Mouse (Mus musculus) hindbrain, embryonic 14.5 days (tissue): ENCODE measurements around the gene Dnajb8. TPM values are rescaled to one million over a fixed set of nuclear protein-coding genes. Genes with fewer than 3 reads are reported as not detected.

ENCODE experiments used
- ATAC-seq: fragments of 200-750 bp; cut with Nextera tagmentation; 2 replicates; pipeline ENCODE4 v1.8.0; 2017; ENCODE audit warnings: moderate number of reproducible peaks, mild to moderate bottlenecking, moderate TSS enrichment, moderate library complexity; ENCODE audit not compliant: low FRiP score
- DNase-seq: peaks from one replicate; pipeline ENCODE4 v3.0.0-alpha.2; 2015; ENCODE audit warnings: low spot score
- H3K27ac ChIP-seq: fragments of 300-500 bp; sonication (generic); 2 replicates; pipeline ENCODE4 v1.5.1; 2014; ENCODE audit warnings: mild to moderate bottlenecking, moderate library complexity
- H3K27me3 ChIP-seq: fragments of 300-500 bp; sonication (generic); 2 replicates; pipeline ENCODE4 v1.6.1; 2014; ENCODE audit warnings: mild to moderate bottlenecking, low read length, mixed read lengths; ENCODE audit not compliant: control insufficient read depth, insufficient read depth
- H3K36me3 ChIP-seq: fragments of 300-500 bp; sonication (generic); replicated peaks from 2 replicates; pipeline ENCODE4 v1.6.1; 2014; ENCODE audit not compliant: control insufficient read depth, insufficient read depth
- H3K4me1 ChIP-seq: fragments of 300-500 bp; sonication (generic); replicated peaks from 2 replicates; pipeline ENCODE4 v1.6.1; 2014; ENCODE audit warnings: antibody characterized with exemption, low read length, mixed read lengths; ENCODE audit not compliant: control insufficient read depth, insufficient read depth
- H3K4me2 ChIP-seq: fragments of 300-500 bp; sonication (generic); replicated peaks from 2 replicates; pipeline ENCODE4 v1.6.1; 2014; ENCODE audit warnings: mild to moderate bottlenecking, moderate library complexity
- H3K4me3 ChIP-seq: fragments of 300-500 bp; sonication (generic); replicated peaks from 2 replicates; pipeline ENCODE4 v1.5.1; 2014; ENCODE audit warnings: mild to moderate bottlenecking, low read length
- H3K9ac ChIP-seq: fragments of 300-500 bp; sonication (generic); 2 replicates; pipeline ENCODE4 v1.6.1; 2014
- H3K9me3 ChIP-seq: fragments of 300-500 bp; sonication (generic); 2 replicates; pipeline ENCODE4 v1.6.1; 2016; ENCODE audit warnings: low read length; ENCODE audit not compliant: control insufficient read depth
- WGBS: fragments of 180-500 bp; shearing (Covaris S2); extraction: QIAGEN DNeasy Blood & Tissue Kit; methylation state at CpG from one replicate; pipeline ENCODE4 v1.1.7; 2014; 5-methylcytosine and 5-hydroxymethylcytosine counted together
- polyA plus RNA-seq: library from polyadenylated mRNA; unstranded; fragments of >200 nt; fragmentation: Nextera tagmentation; extraction: Ambion mirVana; gene quantifications from 2 replicates; pipeline ENCODE4 v1.2.1, GENCODE M21; 2014

Gene Dnajb8
- polyA plus RNA-seq, 1 experiment from 2014 or later = not detected

DNA sequence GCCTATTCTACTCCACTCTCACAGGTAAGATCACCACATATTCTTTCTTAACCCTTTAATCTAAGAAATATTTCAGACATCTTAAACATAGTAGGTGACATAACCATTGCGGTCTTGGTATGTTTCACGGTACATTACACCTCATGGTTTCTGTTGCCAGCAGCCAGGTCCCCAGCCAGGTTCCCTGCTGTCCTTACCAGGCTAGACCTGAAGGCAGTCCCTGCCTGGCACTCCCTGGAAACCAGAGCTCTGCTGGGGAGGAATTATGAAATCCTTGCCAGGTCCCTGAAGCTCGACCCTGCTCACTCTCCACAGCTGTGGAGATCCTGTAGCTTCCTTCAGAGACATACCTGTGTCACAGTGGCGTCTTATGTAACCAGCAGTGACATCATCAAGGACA lies 5.9 kb upstream of the Dnajb8 start:
- DNase-seq = no peak

DNA sequence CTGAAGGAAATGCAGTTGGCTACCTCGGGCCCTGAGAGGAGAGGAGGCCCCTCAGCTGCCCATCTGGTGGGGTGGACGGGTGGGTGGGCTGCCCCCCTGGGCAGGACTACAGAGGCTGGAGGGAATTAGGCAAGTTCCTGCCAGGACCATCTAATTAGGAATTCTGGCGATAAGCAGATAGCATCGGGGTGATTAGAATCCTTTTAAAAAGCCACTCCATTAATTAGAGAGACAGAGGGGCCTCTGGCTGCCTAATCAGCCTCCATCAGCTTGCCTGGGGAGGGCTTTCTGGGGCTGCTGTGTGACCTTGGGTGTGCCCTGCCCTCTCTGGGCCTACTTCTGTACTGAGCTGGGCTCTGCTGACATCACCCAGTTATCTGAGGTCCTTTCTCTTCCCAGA lies 3.0 kb upstream of the Dnajb8 start:
- ATAC-seq (no peak), DNase-seq (no peak)
- Histone ChIP-seq H3K27me3 (no peaks in the 10 kb centered on the region), H3K9ac (no peak overlapping the region), H3K4me1 (no peaks in the 10 kb centered on the region), H3K9me3 (no peaks in the 10 kb centered on the region), H3K4me2 (no peak overlapping the region), H3K27ac (no peak overlapping the region), H3K36me3 (no peaks in the 10 kb centered on the region), H3K4me3 (no peak overlapping the region)
- 28% methylated on average over 4 of the region's 4 CpGs for WGBS

More for the DNA sequence above, 5.9 kb upstream of the Dnajb8 start:
- Histone ChIP-seq H3K9ac (no peak overlapping the region), H3K36me3 (no peaks in the 10 kb centered on the region), H3K9me3 (no peaks in the 10 kb centered on the region), H3K4me1 (no peaks in the 10 kb centered on the region), H3K27me3 (no peaks in the 10 kb centered on the region), H3K4me2 (no peak overlapping the region), H3K27ac (no peak overlapping the region), H3K4me3 (no peak overlapping the region)
- no peak for ATAC-seq
- 81% methylated on average over 4 of the region's 4 CpGs for WGBS

- DNase-seq (no peak), ATAC-seq (peak; percentile 31; the same call in 1 of the 2 replicates)
- 9% methylated on average over 5 of the region's 5 CpGs for WGBS
- Histone ChIP-seq H3K36me3 (no peaks in the 10 kb centered on the region), H3K4me1 (peaks cover 5% of the 10 kb centered on the region; the same call in 1 of the 2 replicates), H3K4me2 (no peak overlapping the region), H3K9me3 (no peaks in the 10 kb centered on the region), H3K27me3 (no peaks in the 10 kb centered on the region), H3K4me3 (no peak overlapping the region), H3K27ac (no peak overlapping the region), H3K9ac (no peak overlapping the region)
Measured at GRCm38 (mm10) chr6:88226570-88226994, 4.5 kb downstream of the Dnajb8 start.

- Histone ChIP-seq H3K27ac (no peak overlapping the region), H3K36me3 (no peaks in the 10 kb centered on the region), H3K4me2 (no peak overlapping the region), H3K9me3 (no peaks in the 10 kb centered on the region), H3K27me3 (no peaks in the 10 kb centered on the region), H3K4me1 (peaks cover 5% of the 10 kb centered on the region; the same call in 1 of the 2 replicates), H3K9ac (no peak overlapping the region), H3K4me3 (no peak overlapping the region)
- 60% methylated on average over 7 of the region's 7 CpGs for WGBS
- ATAC-seq (no peak), DNase-seq (no peak)
Measured at GRCm38 (mm10) chr6:88227537-88227936, 5.5 kb downstream of the Dnajb8 start.

DNA sequence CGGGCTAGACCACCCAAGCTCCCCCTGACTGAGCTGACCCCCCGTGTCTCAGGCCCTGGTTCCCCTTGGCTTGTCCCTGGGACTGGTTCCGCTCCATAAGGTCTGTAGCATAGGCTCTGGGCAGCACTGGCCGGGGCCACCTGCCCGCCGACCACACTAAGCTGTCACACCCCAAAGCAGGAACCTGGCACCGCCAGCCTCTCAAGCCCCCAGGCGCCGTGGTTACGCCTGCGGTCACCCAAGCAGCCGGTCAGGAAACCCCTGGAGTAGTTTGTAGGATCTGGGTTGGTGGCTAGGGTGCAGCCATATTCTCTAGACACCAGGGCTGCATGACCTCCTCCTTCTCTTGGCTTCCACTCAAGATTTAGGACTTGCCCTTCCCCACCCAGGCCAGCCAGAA lies 7.2 kb downstream of the Dnajb8 start:
- H3K4me2 ChIP-seq = no peak overlapping the region
- H3K4me3 ChIP-seq = no peak overlapping the region
- H3K27ac ChIP-seq = no peak overlapping the region
- DNase-seq = no peak
- no peaks in the 10 kb centered on the region for H3K9me3 ChIP-seq
- no peak for ATAC-seq
- WGBS = 87% methylated on average over 12 of the region's 12 CpGs
- H3K4me1 ChIP-seq = peaks cover 5% of the 10 kb centered on the region; the same call in 1 of the 2 replicates
- H3K9ac ChIP-seq = no peak overlapping the region
- H3K27me3 ChIP-seq = 0 out of 2 replicates have a peak, but pooled peaks cover 6% of the 10 kb centered on the region
- H3K36me3 ChIP-seq = no peaks in the 10 kb centered on the region

- Histone ChIP-seq H3K4me3 (no peak overlapping the region), H3K36me3 (no peaks in the 10 kb centered on the region), H3K9me3 (no peaks in the 10 kb centered on the region), H3K4me1 (peaks cover 11% of the 10 kb centered on the region; the same call in 1 of the 2 replicates), H3K4me2 (no peak overlapping the region), H3K27me3 (peaks cover 12% of the 10 kb centered on the region; the same call in 1 of the 2 replicates), H3K9ac (no peak overlapping the region), H3K27ac (no peak overlapping the region)
- DNase-seq = no peak
- ATAC-seq = no peak
- WGBS = 90% methylated on average over 7 of the region's 7 CpGs
Measured at GRCm38 (mm10) chr6:88231821-88232220, 9.8 kb downstream of the Dnajb8 start.

- peaks cover 12% of the 10 kb centered on the region; the same call in 1 of the 2 replicates for H3K27me3 ChIP-seq
- no peaks in the 10 kb centered on the region for H3K36me3 ChIP-seq
- H3K4me1 ChIP-seq = peaks cover 11% of the 10 kb centered on the region; the same call in 1 of the 2 replicates
- DNase-seq (no peak), ATAC-seq (no peak)
- no peak overlapping the region for H3K27ac ChIP-seq
- 56% methylated on average over 6 of the region's 6 CpGs for WGBS
- H3K9ac ChIP-seq = no peak overlapping the region
- no peak overlapping the region for H3K4me2 ChIP-seq
- H3K9me3 ChIP-seq = no peaks in the 10 kb centered on the region
- H3K4me3 ChIP-seq = no peak overlapping the region
Measured at GRCm38 (mm10) chr6:88232221-88232620, 10.2 kb downstream of the Dnajb8 start.

GRCm38 (mm10) chr6:88233996-88234395 lies 11.9 kb downstream of the Dnajb8 start:
- H3K4me1 ChIP-seq = peaks cover 11% of the 10 kb centered on the region; the same call in 1 of the 2 replicates
- no peak overlapping the region for H3K4me2 ChIP-seq
- H3K9ac ChIP-seq = no peak overlapping the region
- no peak overlapping the region for H3K27ac ChIP-seq
- peaks cover 12% of the 10 kb centered on the region; the same call in 1 of the 2 replicates for H3K27me3 ChIP-seq
- 74% methylated on average over 8 of the region's 8 CpGs for WGBS
- no peaks in the 10 kb centered on the region for H3K9me3 ChIP-seq
- DNase-seq (no peak), ATAC-seq (no peak)
- no peaks in the 10 kb centered on the region for H3K36me3 ChIP-seq
- no peak overlapping the region for H3K4me3 ChIP-seq

DNA sequence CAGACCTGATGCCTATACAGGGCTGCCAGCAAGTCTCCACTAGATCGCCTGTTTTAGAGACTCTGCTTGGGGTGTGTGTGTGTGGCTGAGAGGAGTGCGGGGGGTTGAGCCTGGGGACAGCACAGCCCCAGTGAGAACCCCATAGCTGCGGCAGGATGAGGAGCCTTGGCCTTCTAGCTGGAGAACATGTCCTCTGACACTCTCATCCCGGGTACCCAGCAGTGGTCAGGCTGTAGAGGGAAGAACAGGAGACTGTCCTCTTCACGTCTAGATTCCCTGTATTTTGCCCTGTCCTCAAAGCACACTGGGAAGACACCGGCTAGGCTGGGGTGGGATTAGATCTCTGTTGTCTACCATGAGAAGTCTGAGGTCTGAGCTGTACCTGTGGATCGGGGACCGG lies 13.4 kb downstream of the Dnajb8 start:
- WGBS = 19% methylated on average over 8 of the region's 8 CpGs
- Histone ChIP-seq H3K27me3 (peaks cover 12% of the 10 kb centered on the region; the same call in 1 of the 2 replicates), H3K9me3 (no peaks in the 10 kb centered on the region), H3K27ac (no peak overlapping the region), H3K4me3 (no peak overlapping the region), H3K4me2 (no peak overlapping the region), H3K4me1 (peaks cover 11% of the 10 kb centered on the region; the same call in 1 of the 2 replicates), H3K9ac (no peak overlapping the region), H3K36me3 (no peaks in the 10 kb centered on the region)
- no peak for ATAC-seq
- no peak for DNase-seq

GRCm38 (mm10) chr6:88235983-88236382 lies 13.9 kb downstream of the Dnajb8 start:
- no peak for DNase-seq
- Histone ChIP-seq H3K9ac (peak overlapping the region; percentile 28; the same call in 1 of the 2 replicates), H3K27me3 (peaks cover 14% of the 10 kb centered on the region), H3K27ac (no peak overlapping the region), H3K9me3 (no peaks in the 10 kb centered on the region), H3K36me3 (no peaks in the 10 kb centered on the region), H3K4me1 (peaks cover 11% of the 10 kb centered on the region; the same call in 1 of the 2 replicates), H3K4me2 (peak overlapping the region; percentile 39), H3K4me3 (no peak overlapping the region)
- peak; percentile 61; the same call in 1 of the 2 replicates for ATAC-seq
- WGBS = 2% methylated on average over 17 of the region's 17 CpGs
